Mouse (Mus musculus) hindbrain, postnatal 0 days (tissue): ENCODE measurements around the gene Fgf13. TPM values are rescaled to one million over a fixed set of nuclear protein-coding genes. Genes with fewer than 3 reads are reported as not detected.

Source experiments
- ATAC-seq: fragments of 200-750 bp; cut with Nextera tagmentation; 2 replicates; pipeline ENCODE4 v1.8.0; 2017; ENCODE audit warnings: mild to moderate bottlenecking, moderate TSS enrichment, moderate library complexity
- DNase-seq: peaks from one replicate; pipeline ENCODE4 v3.0.0-alpha.2; 2015; ENCODE audit warnings: low spot score
- H3K27ac ChIP-seq: fragments of 300-500 bp; sonication (generic); 2 replicates; pipeline ENCODE4 v1.5.1; 2014; ENCODE audit warnings: mild to moderate bottlenecking
- H3K27me3 ChIP-seq: fragments of 300-500 bp; sonication (generic); 2 replicates; pipeline ENCODE4 v1.6.1; 2014; ENCODE audit warnings: low read length, mixed read lengths; ENCODE audit not compliant: insufficient read depth
- H3K36me3 ChIP-seq: fragments of 300-500 bp; sonication (generic); 2 replicates; pipeline ENCODE4 v1.6.1; 2014; ENCODE audit warnings: low read length, mixed read lengths; ENCODE audit not compliant: insufficient read depth
- H3K4me1 ChIP-seq: fragments of 300-500 bp; sonication (generic); 2 replicates; pipeline ENCODE4 v1.6.1; 2014; ENCODE audit warnings: antibody characterized with exemption, low read length, mixed read lengths; ENCODE audit not compliant: insufficient read depth
- H3K4me2 ChIP-seq: fragments of 300-500 bp; sonication (generic); 2 replicates; pipeline ENCODE4 v1.6.1; 2014; ENCODE audit warnings: low read depth, mild to moderate bottlenecking, low read length, moderate library complexity, mixed read lengths
- H3K4me3 ChIP-seq: fragments of 300-500 bp; sonication (generic); 2 replicates; pipeline ENCODE4 v1.5.1; 2014; ENCODE audit warnings: low read length
- H3K9ac ChIP-seq: fragments of 300-500 bp; sonication (generic); replicated peaks from 2 replicates; pipeline ENCODE4 v1.6.1; 2014; ENCODE audit warnings: mild to moderate bottlenecking, low read length, moderate library complexity, mixed read lengths
- H3K9me3 ChIP-seq: fragments of 300-500 bp; sonication (generic); 2 replicates; pipeline ENCODE4 v1.6.1; 2016; ENCODE audit warnings: low read length, mixed read lengths
- CTCF ChIP-seq: IDR thresholded peaks from 2 replicates; pipeline ENCODE4 v1.5.1; 2016; ENCODE audit warnings: antibody characterized with exemption, control low read depth, low read depth
- WGBS: fragments of 180-500 bp; shearing (Covaris S2); extraction: QIAGEN DNeasy Blood & Tissue Kit; methylation state at CpG from one replicate; pipeline ENCODE4 v1.1.7; 2014; 5-methylcytosine and 5-hydroxymethylcytosine counted together
- polyA plus RNA-seq: library from polyadenylated mRNA; unstranded; fragments of >200 nt; fragmentation: Nextera tagmentation; extraction: Ambion mirVana; gene quantifications from 2 replicates; pipeline ENCODE4 v1.2.1, GENCODE M21; 2015
- total RNA-seq: library from RNA; depleted of rRNA; stranded (reverse); fragments of >200 nt; gene quantifications from 2 replicates; pipeline ENCODE4 v1.2.3, GENCODE M21; 2014

Gene Fgf13
- total and polyA plus RNA-seq, 2 experiments from 2014 or later = 115 to 195 TPM

- Histone ChIP-seq H3K27ac (no peak overlapping the region; the same call in 1 of the 2 replicates), H3K9me3 (no peaks in the 10 kb centered on the region), H3K4me3 (peak overlapping the region; percentile 58), H3K4me1 (no peaks in the 10 kb centered on the region), H3K36me3 (no peaks in the 10 kb centered on the region), H3K9ac (0 out of 2 replicates have a peak overlapping the region, but pooled peaks have one; percentile 30), H3K4me2 (peak overlapping the region; percentile 61), H3K27me3 (no peaks in the 10 kb centered on the region)
- no peak; the same call in 1 of the 2 replicates for TF ChIP-seq CTCF
- WGBS = 41% methylated on average over 18 of the region's 18 CpGs
- ATAC-seq = peak; percentile 64
- DNase-seq = peak; percentile 30
Observed at GRCm38 (mm10) chrX:59566017-59566679, 1.7 kb downstream of the Fgf13 start.

- no peak overlapping the region for H3K4me2 ChIP-seq
- H3K27me3 ChIP-seq = no peaks in the 10 kb centered on the region
- no peaks in the 10 kb centered on the region for H3K4me1 ChIP-seq
- ATAC-seq = no peak
- H3K36me3 ChIP-seq = no peaks in the 10 kb centered on the region
- no peak overlapping the region for H3K4me3 ChIP-seq
- H3K9me3 ChIP-seq = no peaks in the 10 kb centered on the region
- H3K27ac ChIP-seq = no peak overlapping the region
- DNase-seq = no peak
- H3K9ac ChIP-seq = no peak overlapping the region
- TF ChIP-seq CTCF = no peak
- WGBS = 69% methylated on average over 2 of the region's 2 CpGs
Observed at GRCm38 (mm10) chrX:59547931-59548330, 19.9 kb downstream of the Fgf13 start.

GRCm38 (mm10) chrX:59508273-59508672, 59.6 kb downstream of the Fgf13 start:
- no peaks in the 10 kb centered on the region for H3K4me1 ChIP-seq
- DNase-seq = no peak
- H3K27ac ChIP-seq = no peak overlapping the region
- H3K27me3 ChIP-seq = no peaks in the 10 kb centered on the region
- 60% methylated on average over 4 of the region's 4 CpGs for WGBS
- H3K9ac ChIP-seq = no peak overlapping the region
- no peak overlapping the region for H3K4me2 ChIP-seq
- H3K9me3 ChIP-seq = no peaks in the 10 kb centered on the region
- H3K36me3 ChIP-seq = no peaks in the 10 kb centered on the region
- no peak overlapping the region for H3K4me3 ChIP-seq
- no peak for TF ChIP-seq CTCF
- no peak for ATAC-seq

GRCm38 (mm10) chrX:59493388-59493787, 74.5 kb downstream of the Fgf13 start:
- no peaks in the 10 kb centered on the region for H3K27me3 ChIP-seq
- no peaks in the 10 kb centered on the region for H3K36me3 ChIP-seq
- no peak overlapping the region for H3K4me2 ChIP-seq
- no peak for TF ChIP-seq CTCF
- 46% methylated on average over 1 of the region's 1 CpGs for WGBS
- no peak overlapping the region for H3K27ac ChIP-seq
- H3K4me1 ChIP-seq = no peaks in the 10 kb centered on the region
- no peaks in the 10 kb centered on the region for H3K9me3 ChIP-seq
- H3K4me3 ChIP-seq = no peak overlapping the region
- ATAC-seq = no peak
- no peak for DNase-seq
- no peak overlapping the region for H3K9ac ChIP-seq

- H3K4me1 ChIP-seq = no peaks in the 10 kb centered on the region
- H3K4me2 ChIP-seq = no peak overlapping the region
- no peak for ATAC-seq
- H3K4me3 ChIP-seq = no peak overlapping the region
- peak; percentile 17 for DNase-seq
- H3K9me3 ChIP-seq = no peaks in the 10 kb centered on the region
- H3K9ac ChIP-seq = no peak overlapping the region
- no peak for TF ChIP-seq CTCF
- no peak overlapping the region for H3K27ac ChIP-seq
- no peaks in the 10 kb centered on the region for H3K36me3 ChIP-seq
- no peaks in the 10 kb centered on the region for H3K27me3 ChIP-seq
- WGBS = 56% methylated on average over 2 of the region's 2 CpGs
Observed at GRCm38 (mm10) chrX:59485426-59485825, 82.4 kb downstream of the Fgf13 start.

GRCm38 (mm10) chrX:59402596-59403285, 165.1 kb downstream of the Fgf13 start:
- Histone ChIP-seq H3K4me2 (no peak overlapping the region), H3K27me3 (no peaks in the 10 kb centered on the region), H3K9me3 (no peaks in the 10 kb centered on the region), H3K4me1 (no peaks in the 10 kb centered on the region), H3K36me3 (no peaks in the 10 kb centered on the region), H3K4me3 (no peak overlapping the region), H3K9ac (no peak overlapping the region), H3K27ac (no peak overlapping the region)
- ATAC-seq (0 out of 2 replicates have a peak, but pooled peaks have one; percentile 47), DNase-seq (peak; percentile 7)
- whole genome bisulfite sequencing = 54% methylated on average over 2 of the region's 2 CpGs
- TF ChIP-seq CTCF = no peak
